Mouse (Mus musculus) embryo, embryonic 11.5 days (tissue): ENCODE data around the gene Trpd52l3.
"Not testable (repeated sequence)": the region's sequence is repeated elsewhere in the genome, so short reads cannot be mapped to it uniquely, and the experiment has no call there.

ENCODE experiments used
- DNase-seq: peaks from one replicate; pipeline ENCODE4 v3.0.0-alpha.2; 2012; ENCODE audit warnings: low read depth, low spot score

Trpd52l3 gene

GRCm38 (mm10) chr19:30003621-30004020 lies at the start of gene Trpd52l3:
Trpd52l3 (plus strand) TSS chr19:30003790.
- DNase-seq, result no peak

GRCm38 (mm10) chr19:29953833-29954232 lies 49.8 kb upstream of the Trpd52l3 start:
- DNase-seq, result no peak

GRCm38 (mm10) chr19:29955454-29955853 lies 48.1 kb upstream of the Trpd52l3 start:
- DNase-seq, result no peak

- DNase-seq, result no peak
Observed at GRCm38 (mm10) chr19:29960906-29961305, 42.7 kb upstream of the Trpd52l3 start.

- DNase-seq, result no peak
Observed at GRCm38 (mm10) chr19:29961842-29962241, 41.7 kb upstream of the Trpd52l3 start.

GRCm38 (mm10) chr19:29963598-29964092 lies 39.9 kb upstream of the Trpd52l3 start:
- DNase-seq, result no peak

GRCm38 (mm10) chr19:29967960-29968359 lies 35.6 kb upstream of the Trpd52l3 start:
- DNase-seq, result no peak

GRCm38 (mm10) chr19:29973396-29973795 lies 30.2 kb upstream of the Trpd52l3 start:
- no peak for DNase-seq

GRCm38 (mm10) chr19:29978847-29979246 lies 24.7 kb upstream of the Trpd52l3 start:
- DNase-seq, result peak; percentile 17

- no peak for DNase-seq
Observed at GRCm38 (mm10) chr19:29979452-29980089, 24.0 kb upstream of the Trpd52l3 start.

- DNase-seq, result no peak
Observed at GRCm38 (mm10) chr19:29984208-29985005, 19.2 kb upstream of the Trpd52l3 start.

GRCm38 (mm10) chr19:29986464-29987091 lies 17.0 kb upstream of the Trpd52l3 start:
- no peak for DNase-seq

- no peak for DNase-seq
Observed at GRCm38 (mm10) chr19:30000406-30001365, 2.9 kb upstream of the Trpd52l3 start.

- no peak for DNase-seq
Observed at GRCm38 (mm10) chr19:30001550-30001949, 2.0 kb upstream of the Trpd52l3 start.

GRCm38 (mm10) chr19:30006371-30006770 lies 2.8 kb downstream of the Trpd52l3 start:
- DNase-seq, result no peak

GRCm38 (mm10) chr19:30010520-30011296 lies 7.1 kb downstream of the Trpd52l3 start:
- no peak for DNase-seq

GRCm38 (mm10) chr19:30014331-30014730 lies 10.7 kb downstream of the Trpd52l3 start:
- DNase-seq, result no peak

GRCm38 (mm10) chr19:30016156-30016555 lies 12.6 kb downstream of the Trpd52l3 start:
- DNase-seq, result no peak

GRCm38 (mm10) chr19:30023419-30023818 lies 19.8 kb downstream of the Trpd52l3 start:
- not testable (repeated sequence) for DNase-seq

GRCm38 (mm10) chr19:30029002-30029710 lies 25.6 kb downstream of the Trpd52l3 start:
- no peak for DNase-seq
